Mouse (Mus musculus): Measurements from ENCODE around the gene Cspg4. TPM values are rescaled to one million over a fixed set of nuclear protein-coding genes. Genes with fewer than 3 reads are reported as not detected.

Cspg4 gene
- polyA plus RNA-seq, 1 experiment, result 58.3 TPM

- TF ChIP-seq MAX (IDR thresholded peaks at IDR 0.05; ENCODE audit: low read depth), result no peak
- TF ChIP-seq TCF12 (IDR thresholded peaks at IDR 0.05; ENCODE audit: insufficient read depth, poor library complexity, severe bottlenecking), result no peak
- no peak for TF ChIP-seq REST (IDR thresholded peaks at IDR 0.05; ENCODE audit: insufficient read depth, insufficient read length)
- no peak for TF ChIP-seq TCF3 (IDR thresholded peaks at IDR 0.05; ENCODE audit: insufficient read length, low read depth)
- no peak for TF ChIP-seq SRF (IDR thresholded peaks at IDR 0.05; ENCODE audit: control insufficient read depth, insufficient read length, low read depth)
- TF ChIP-seq USF1 (IDR thresholded peaks at IDR 0.05; ENCODE audit: low read depth), result no peak
- TF ChIP-seq E2F4 (IDR thresholded peaks at IDR 0.05; ENCODE audit: insufficient read depth), result no peak
- no peak for TF ChIP-seq MYOG (IDR thresholded peaks at IDR 0.05; ENCODE audit: control insufficient read depth in 1 of 3, insufficient read depth in 1 of 3, insufficient read length in 2 of 3, low read depth in 2 of 3)
- no peak for TF ChIP-seq POLR2AphosphoS2 (IDR thresholded peaks at IDR 0.05; ENCODE audit: insufficient read length, low read depth)
- TF ChIP-seq POLR2A (IDR thresholded peaks at IDR 0.05; ENCODE audit: insufficient read length, low read depth), result no peak
- no peak for TF ChIP-seq CEBPB (IDR thresholded peaks at IDR 0.05; ENCODE audit: insufficient read depth, poor library complexity, severe bottlenecking)
- no peak for TF ChIP-seq MYOD1 (IDR thresholded peaks at IDR 0.05; ENCODE audit: control insufficient read depth in 1 of 3, insufficient read length in 2 of 3, low read depth in 2 of 3)
- Histone ChIP-seq H3K4me2 (ENCODE audit: low read depth) (no peak overlapping the region), H3K36me3 (ENCODE audit: control insufficient read depth, insufficient read depth) (peaks cover 28% of the 10 kb centered on the region), H3K4me3 (no peak overlapping the region), H3K79me2 (ENCODE audit: control insufficient read depth, insufficient read depth) (no peaks in the 10 kb centered on the region), H3ac (ENCODE audit: control insufficient read depth, insufficient read length) (no peak overlapping the region), H3K27me3 (ENCODE audit: control insufficient read depth, insufficient read depth, insufficient read length) (no peaks in the 10 kb centered on the region)
These were observed 50.3 kb downstream of the Cspg4 start for GRCm38 (mm10) chr9:56915116-56915515.

GRCm38 (mm10) chr9:56915695-56916410 is 51.0 kb downstream of the Cspg4 start:
- Histone ChIP-seq H3K36me3 (ENCODE audit: control insufficient read depth, insufficient read depth) (peaks cover 30% of the 10 kb centered on the region), H3ac (ENCODE audit: control insufficient read depth, insufficient read length) (no peak overlapping the region), H3K4me2 (ENCODE audit: low read depth) (no peak overlapping the region), H3K79me2 (ENCODE audit: control insufficient read depth, insufficient read depth) (no peaks in the 10 kb centered on the region), H3K4me3 (no peak overlapping the region), H3K27me3 (ENCODE audit: control insufficient read depth, insufficient read depth, insufficient read length) (no peaks in the 10 kb centered on the region)
- no peak for TF ChIP-seq CEBPB (IDR thresholded peaks at IDR 0.05; ENCODE audit: insufficient read depth, poor library complexity, severe bottlenecking)
- no peak for TF ChIP-seq TCF3 (IDR thresholded peaks at IDR 0.05; ENCODE audit: insufficient read length, low read depth)
- no peak for TF ChIP-seq SRF (IDR thresholded peaks at IDR 0.05; ENCODE audit: control insufficient read depth, insufficient read length, low read depth)
- no peak for TF ChIP-seq MAX (IDR thresholded peaks at IDR 0.05; ENCODE audit: low read depth)
- no peak for TF ChIP-seq MYOG (IDR thresholded peaks at IDR 0.05; ENCODE audit: control insufficient read depth in 1 of 3, insufficient read depth in 1 of 3, insufficient read length in 2 of 3, low read depth in 2 of 3)
- no peak for TF ChIP-seq POLR2A (IDR thresholded peaks at IDR 0.05; ENCODE audit: insufficient read length, low read depth)
- TF ChIP-seq REST (IDR thresholded peaks at IDR 0.05; ENCODE audit: insufficient read depth, insufficient read length), result no peak
- no peak for TF ChIP-seq POLR2AphosphoS2 (IDR thresholded peaks at IDR 0.05; ENCODE audit: insufficient read length, low read depth)
- TF ChIP-seq USF1 (IDR thresholded peaks at IDR 0.05; ENCODE audit: low read depth), result no peak
- no peak for TF ChIP-seq E2F4 (IDR thresholded peaks at IDR 0.05; ENCODE audit: insufficient read depth)
- no peak for TF ChIP-seq TCF12 (IDR thresholded peaks at IDR 0.05; ENCODE audit: insufficient read depth, poor library complexity, severe bottlenecking)
- no peak for TF ChIP-seq MYOD1 (IDR thresholded peaks at IDR 0.05; ENCODE audit: control insufficient read depth in 1 of 3, insufficient read length in 2 of 3, low read depth in 2 of 3)

GRCm38 (mm10) chr9:56917131-56917530 is 52.3 kb downstream of the Cspg4 start:
- Histone ChIP-seq H3K4me3 (no peak overlapping the region), H3K4me2 (ENCODE audit: low read depth) (no peak overlapping the region), H3K27me3 (ENCODE audit: control insufficient read depth, insufficient read depth, insufficient read length) (no peaks in the 10 kb centered on the region), H3K79me2 (ENCODE audit: control insufficient read depth, insufficient read depth) (peaks cover 5% of the 10 kb centered on the region), H3K36me3 (ENCODE audit: control insufficient read depth, insufficient read depth) (peaks cover 42% of the 10 kb centered on the region), H3ac (ENCODE audit: control insufficient read depth, insufficient read length) (no peak overlapping the region)
- TF ChIP-seq SRF (IDR thresholded peaks at IDR 0.05; ENCODE audit: control insufficient read depth, insufficient read length, low read depth) (no peak), E2F4 (IDR thresholded peaks at IDR 0.05; ENCODE audit: insufficient read depth) (no peak), MAX (IDR thresholded peaks at IDR 0.05; ENCODE audit: low read depth) (no peak), POLR2AphosphoS2 (IDR thresholded peaks at IDR 0.05; ENCODE audit: insufficient read length, low read depth) (no peak), CEBPB (IDR thresholded peaks at IDR 0.05; ENCODE audit: insufficient read depth, poor library complexity, severe bottlenecking) (no peak), MYOG (IDR thresholded peaks at IDR 0.05; ENCODE audit: control insufficient read depth in 1 of 3, insufficient read depth in 1 of 3, insufficient read length in 2 of 3, low read depth in 2 of 3) (no peak), TCF3 (IDR thresholded peaks at IDR 0.05; ENCODE audit: insufficient read length, low read depth) (no peak), TCF12 (IDR thresholded peaks at IDR 0.05; ENCODE audit: insufficient read depth, poor library complexity, severe bottlenecking) (no peak), MYOD1 (IDR thresholded peaks at IDR 0.05; ENCODE audit: control insufficient read depth in 1 of 3, insufficient read length in 2 of 3, low read depth in 2 of 3) (no peak), REST (IDR thresholded peaks at IDR 0.05; ENCODE audit: insufficient read depth, insufficient read length) (no peak), POLR2A (IDR thresholded peaks at IDR 0.05; ENCODE audit: insufficient read length, low read depth) (no peak), USF1 (IDR thresholded peaks at IDR 0.05; ENCODE audit: low read depth) (no peak)

- H3K79me2 ChIP-seq (ENCODE audit: control insufficient read depth, insufficient read depth), result peaks cover 17% of the 10 kb centered on the region
- peaks cover 50% of the 10 kb centered on the region for H3K36me3 ChIP-seq (ENCODE audit: control insufficient read depth, insufficient read depth)
- H3K4me3 ChIP-seq, result no peak overlapping the region
- no peak for TF ChIP-seq MAX (IDR thresholded peaks at IDR 0.05; ENCODE audit: low read depth)
- TF ChIP-seq TCF12 (IDR thresholded peaks at IDR 0.05; ENCODE audit: insufficient read depth, poor library complexity, severe bottlenecking), result no peak
- no peak for TF ChIP-seq SRF (IDR thresholded peaks at IDR 0.05; ENCODE audit: control insufficient read depth, insufficient read length, low read depth)
- TF ChIP-seq MYOD1 (IDR thresholded peaks at IDR 0.05; ENCODE audit: control insufficient read depth in 1 of 3, insufficient read length in 2 of 3, low read depth in 2 of 3), result no peak
- TF ChIP-seq POLR2AphosphoS2 (IDR thresholded peaks at IDR 0.05; ENCODE audit: insufficient read length, low read depth), result no peak
- no peak for TF ChIP-seq POLR2A (IDR thresholded peaks at IDR 0.05; ENCODE audit: insufficient read length, low read depth)
- no peak for TF ChIP-seq MYOG (IDR thresholded peaks at IDR 0.05; ENCODE audit: control insufficient read depth in 1 of 3, insufficient read depth in 1 of 3, insufficient read length in 2 of 3, low read depth in 2 of 3)
- no peak for TF ChIP-seq CEBPB (IDR thresholded peaks at IDR 0.05; ENCODE audit: insufficient read depth, poor library complexity, severe bottlenecking)
- TF ChIP-seq E2F4 (IDR thresholded peaks at IDR 0.05; ENCODE audit: insufficient read depth), result no peak
- TF ChIP-seq REST (IDR thresholded peaks at IDR 0.05; ENCODE audit: insufficient read depth, insufficient read length), result no peak
- no peak for TF ChIP-seq TCF3 (IDR thresholded peaks at IDR 0.05; ENCODE audit: insufficient read length, low read depth)
- TF ChIP-seq USF1 (IDR thresholded peaks at IDR 0.05; ENCODE audit: low read depth), result no peak
- no peaks in the 10 kb centered on the region for H3K27me3 ChIP-seq (ENCODE audit: control insufficient read depth, insufficient read depth, insufficient read length)
- no peak overlapping the region for H3ac ChIP-seq (ENCODE audit: control insufficient read depth, insufficient read length)
- no peak overlapping the region for H3K4me2 ChIP-seq (ENCODE audit: low read depth)
These were observed 53.6 kb downstream of the Cspg4 start for GRCm38 (mm10) chr9:56918466-56918865.
